In genomic region chr10:34297299-34297979, GRCm38 (mm10) we compare ENCODE assay signal across 8 mouse cellular contexts. TPM values are rescaled to one million over a fixed set of nuclear protein-coding genes. Genes with fewer than 3 reads are reported as not detected.
DNase-seq lines count a peak whose midpoint lies in the region; ATAC-seq lines count a peak whose summit lies in the region.

Gene Tspyl4, plus strand, starts transcription at chr10:34297442.

- peak within 1 kb of the TSS; percentile 84 for H3K9ac ChIP-seq in heart, embryonic 12.5 days
- peak within 1 kb of the TSS; percentile 72 for H3K9ac ChIP-seq in kidney, embryonic 16.5 days (replicated peaks; ENCODE audit: low read length)

- H3K4me1 ChIP-seq in brown adipose tissue, adult 24 weeks (ENCODE audit: control insufficient read depth, insufficient read depth, insufficient read length, low read length): no peaks in the 10 kb centered on the region
- peaks cover 37% of the 10 kb centered on the region for H3K4me1 ChIP-seq in heart, embryonic 12.5 days (replicated peaks)
- H3K4me1 ChIP-seq in kidney, embryonic 16.5 days (ENCODE audit: insufficient read depth, low read length): peaks cover 24% of the 10 kb centered on the region

- no peaks in the 10 kb centered on the region for H3K36me3 ChIP-seq in heart, embryonic 12.5 days
- H3K36me3 ChIP-seq in kidney, embryonic 16.5 days (ENCODE audit: insufficient read depth, low read length): no peaks in the 10 kb centered on the region

- peak within 1 kb of the TSS; percentile 96 for H3K4me2 ChIP-seq in heart, embryonic 12.5 days
- peak within 1 kb of the TSS; percentile 94 for H3K4me2 ChIP-seq in kidney, embryonic 16.5 days (replicated peaks; ENCODE audit: low read depth, low read length)

- H3K27ac ChIP-seq in brown adipose tissue, adult 24 weeks (replicated peaks; ENCODE audit: low read depth, low read length): no peak within 1 kb of the TSS
- H3K27ac ChIP-seq in heart, embryonic 12.5 days (ENCODE audit: poor library complexity, severe bottlenecking): peak within 1 kb of the TSS; percentile 79
- H3K27ac ChIP-seq in kidney, embryonic 16.5 days (ENCODE audit: low read length): no peak within 1 kb of the TSS

- under 1% methylated on average over 38 of the region's 38 CpGs for WGBS in heart, embryonic 12.5 days
- WGBS in kidney, embryonic 16.5 days: under 1% methylated on average over 38 of the region's 38 CpGs

- ATAC-seq in erythroid progenitor cell, adult 5-6 weeks (replicated peaks; ENCODE audit: low FRiP score, poor library complexity, severe bottlenecking): peak; percentile 98
- peak; percentile 95 for ATAC-seq in heart, embryonic 12.5 days (ENCODE audit: insufficient number of reproducible peaks, low FRiP score)
- peak; percentile 97 for ATAC-seq in kidney, embryonic 16.5 days (ENCODE audit: low FRiP score, low TSS enrichment)

- no peaks in the 10 kb centered on the region for H3K27me3 ChIP-seq in heart, embryonic 12.5 days (replicated peaks)
- H3K27me3 ChIP-seq in kidney, embryonic 16.5 days (ENCODE audit: insufficient read depth, low read length): no peaks in the 10 kb centered on the region

- H3K9me3 ChIP-seq in heart, embryonic 12.5 days (replicated peaks): no peaks in the 10 kb centered on the region
- no peaks in the 10 kb centered on the region for H3K9me3 ChIP-seq in kidney, embryonic 16.5 days (ENCODE audit: low read length)

- peak; percentile 97 for DNase-seq in CD4-positive helper T cell, adult 2 months (ENCODE audit: low read depth, low spot score)
- DNase-seq in liver: peak; percentile 87
- DNase-seq in monocyte, adult 2 months (ENCODE audit: low read depth in 1 of 2, low spot score in 2 of 2): peak; percentile 71 to 79
- peak; percentile 74 to 85 for DNase-seq in spleen, postnatal 14 days (ENCODE audit: low spot score in 2 of 2)

- peak within 1 kb of the TSS; percentile 76 for H3K4me3 ChIP-seq in brown adipose tissue, adult 24 weeks (ENCODE audit: insufficient read depth, low read depth, low read length)
- peak within 1 kb of the TSS; percentile 88 for H3K4me3 ChIP-seq in heart, embryonic 12.5 days
- peak within 1 kb of the TSS; percentile 77 for H3K4me3 ChIP-seq in kidney, embryonic 16.5 days (ENCODE audit: low read length)

RNA-seq across cellular contexts. Expression of gene Tspyl4, which starts in this region (rescaled TPM):
- 2.6 and 6.0 TPM in 2 replicates for polyA plus RNA-seq in brown adipose tissue, adult 24 weeks (2012; ENCODE audit: insufficient read depth, insufficient read length, missing spikeins)
- total RNA-seq in erythroid progenitor cell, adult 5-6 weeks (2015; ENCODE audit: low replicate concordance): not detected in 2 replicates
- 0.77 TPM in 1 of 2 replicates, not detected in the other for total RNA-seq in erythroid progenitor cell, adult 5-6 weeks (2017; ENCODE audit: low replicate concordance)
- 25.6 and 27.5 TPM in 2 replicates for polyA plus RNA-seq in heart, embryonic 12.5 days (2016; fragmentation: Nextera tagmentation; extraction: Ambion mirVana)
- 10.7 and 12.3 TPM in 2 replicates for polyA plus RNA-seq in kidney, embryonic 16.5 days (2015; fragmentation: Nextera tagmentation; extraction: Ambion mirVana)

Comparison
In these comparisons a context has a peak if more than half of its experiments do, and no peak if none do; other contexts are left out.
1. Peak in ATAC-seq in erythroid progenitor cell, adult 5-6 weeks; RNA of the gene not detected or under 1 TPM.